Mouse (Mus musculus): ENCODE results near the gene Elp5. TPM values are rescaled to one million over a fixed set of nuclear protein-coding genes. Genes with fewer than 3 reads are reported as not detected.

The Elp5 gene
- polyA plus RNA-seq, 1 experiment = 50.6 TPM

DNA sequence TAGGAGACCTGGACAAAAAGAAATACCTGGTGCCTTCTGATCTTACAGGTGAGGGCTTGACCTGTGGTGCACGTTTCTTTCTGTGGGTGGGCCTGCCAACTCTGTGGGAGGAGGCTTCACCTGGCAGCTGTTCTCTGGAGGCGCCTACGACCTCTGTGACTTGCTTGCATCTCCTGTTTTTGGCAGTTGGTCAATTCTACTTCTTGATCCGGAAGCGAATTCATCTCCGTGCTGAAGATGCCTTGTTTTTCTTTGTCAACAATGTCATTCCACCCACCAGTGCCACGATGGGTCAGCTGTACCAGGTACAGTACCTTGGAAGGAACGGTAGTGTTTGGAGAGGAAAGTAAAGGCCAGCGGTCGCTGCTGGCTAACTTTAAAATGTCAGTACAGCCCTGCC is 10.1 kb upstream of the Elp5 start:
- 74% methylated on average over 10 of the region's 10 CpGs for WGBS
- Histone ChIP-seq H3K27ac (ENCODE audit: control insufficient read depth, insufficient read depth, low read depth, low read length, poor library complexity) (no peak overlapping the region), H3K4me3 (replicated peaks; ENCODE audit: control insufficient read depth, low read depth, low read length) (peak overlapping the region; percentile 53), H3K4me1 (ENCODE audit: control insufficient read depth, insufficient read depth, low read length) (peaks cover 2% of the 10 kb centered on the region; the same call in 1 of the 2 replicates)
- TF ChIP-seq POLR2A (IDR thresholded peaks at IDR 0.05; ENCODE audit: borderline replicate concordance, control insufficient read depth, low read depth, low read length) (no peak), CTCF (IDR thresholded peaks at IDR 0.05; ENCODE audit: control insufficient read depth, insufficient read depth, low read length) (no peak)

DNA sequence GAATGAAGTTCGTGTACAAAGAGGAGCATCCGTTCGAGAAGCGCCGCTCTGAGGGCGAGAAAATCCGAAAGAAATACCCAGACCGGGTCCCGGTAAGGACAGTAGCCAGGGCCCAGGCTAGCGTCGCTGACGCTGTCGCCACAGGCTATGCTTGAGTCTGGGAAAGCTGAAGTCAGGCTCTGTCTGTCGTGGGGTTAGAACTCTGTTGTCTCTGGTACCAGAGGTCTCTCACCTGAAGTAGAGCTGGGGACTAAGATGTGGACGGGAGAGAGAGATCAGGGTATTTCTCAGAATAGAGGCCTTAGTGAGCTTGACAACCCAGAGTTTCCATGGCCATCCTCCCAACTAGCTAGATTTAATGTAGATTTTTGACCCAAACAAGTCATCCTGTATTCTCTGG is 9.4 kb upstream of the Elp5 start:
- WGBS = under 1% methylated on average over 15 of the region's 15 CpGs
- Histone ChIP-seq H3K4me1 (ENCODE audit: control insufficient read depth, insufficient read depth, low read length) (peaks cover 2% of the 10 kb centered on the region; the same call in 1 of the 2 replicates), H3K27ac (ENCODE audit: control insufficient read depth, insufficient read depth, low read depth, low read length, poor library complexity) (peak overlapping the region; percentile 88), H3K4me3 (replicated peaks; ENCODE audit: control insufficient read depth, low read depth, low read length) (peak overlapping the region; percentile 99)
- TF ChIP-seq POLR2A (IDR thresholded peaks at IDR 0.05; ENCODE audit: borderline replicate concordance, control insufficient read depth, low read depth, low read length) (peak; percentile 5; the same call in 1 of the 2 replicates), CTCF (IDR thresholded peaks at IDR 0.05; ENCODE audit: control insufficient read depth, insufficient read depth, low read length) (no peak)

GRCm38 (mm10) chr11:69990850-69991691 is 8.8 kb upstream of the Elp5 start, which contains the start of gene Gabarap:
TSS of gene Gabarap (plus strand) at chr11:69991143.
- peak within 1 kb of the TSS; percentile 99 for H3K4me3 ChIP-seq (replicated peaks; ENCODE audit: control insufficient read depth, low read depth, low read length)
- WGBS = under 1% methylated on average over 40 of the region's 40 CpGs
- peaks cover 2% of the 10 kb centered on the region; the same call in 1 of the 2 replicates for H3K4me1 ChIP-seq (ENCODE audit: control insufficient read depth, insufficient read depth, low read length)
- TF ChIP-seq CTCF (IDR thresholded peaks at IDR 0.05; ENCODE audit: control insufficient read depth, insufficient read depth, low read length) (no peak), POLR2A (IDR thresholded peaks at IDR 0.05; ENCODE audit: borderline replicate concordance, control insufficient read depth, low read depth, low read length) (peak; percentile 73)
- H3K27ac ChIP-seq (ENCODE audit: control insufficient read depth, insufficient read depth, low read depth, low read length, poor library complexity) = peak within 1 kb of the TSS; percentile 88

GRCm38 (mm10) chr11:69989949-69990348 is 7.6 kb upstream of the Elp5 start:
- WGBS = 95% methylated on average over 8 of the region's 8 CpGs
- peaks cover 2% of the 10 kb centered on the region; the same call in 1 of the 2 replicates for H3K4me1 ChIP-seq (ENCODE audit: control insufficient read depth, insufficient read depth, low read length)
- no peak overlapping the region for H3K4me3 ChIP-seq (replicated peaks; ENCODE audit: control insufficient read depth, low read depth, low read length)
- no peak overlapping the region for H3K27ac ChIP-seq (ENCODE audit: control insufficient read depth, insufficient read depth, low read depth, low read length, poor library complexity)
- no peak for TF ChIP-seq POLR2A (IDR thresholded peaks at IDR 0.05; ENCODE audit: borderline replicate concordance, control insufficient read depth, low read depth, low read length)

DNA sequence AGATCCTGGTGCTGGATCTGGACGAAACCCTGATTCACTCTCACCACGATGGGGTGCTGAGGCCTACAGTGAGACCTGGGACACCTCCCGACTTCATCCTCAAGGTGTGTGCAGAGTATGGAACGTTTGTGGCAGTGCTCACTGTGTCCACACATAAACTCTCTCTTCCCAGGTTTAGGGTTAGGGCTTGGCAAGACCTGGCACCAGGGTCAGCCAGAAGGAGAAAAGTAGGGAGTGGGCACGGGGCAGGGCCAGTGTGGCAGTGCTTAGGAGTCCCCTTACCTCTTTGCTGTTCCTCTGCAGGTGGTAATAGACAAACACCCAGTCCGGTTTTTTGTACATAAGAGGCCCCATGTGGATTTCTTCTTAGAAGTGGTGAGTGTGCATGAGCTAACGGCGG is 2.1 kb upstream of the Elp5 start:
- no peak overlapping the region for H3K4me3 ChIP-seq (replicated peaks; ENCODE audit: control insufficient read depth, low read depth, low read length)
- no peaks in the 10 kb centered on the region; the same call in 1 of the 2 replicates for H3K4me1 ChIP-seq (ENCODE audit: control insufficient read depth, insufficient read depth, low read length)
- WGBS = 92% methylated on average over 8 of the region's 8 CpGs
- H3K27ac ChIP-seq (ENCODE audit: control insufficient read depth, insufficient read depth, low read depth, low read length, poor library complexity) = no peak overlapping the region
- no peak for TF ChIP-seq POLR2A (IDR thresholded peaks at IDR 0.05; ENCODE audit: borderline replicate concordance, control insufficient read depth, low read depth, low read length)
- no peak for TF ChIP-seq CTCF (IDR thresholded peaks at IDR 0.05; ENCODE audit: control insufficient read depth, insufficient read depth, low read length)

DNA sequence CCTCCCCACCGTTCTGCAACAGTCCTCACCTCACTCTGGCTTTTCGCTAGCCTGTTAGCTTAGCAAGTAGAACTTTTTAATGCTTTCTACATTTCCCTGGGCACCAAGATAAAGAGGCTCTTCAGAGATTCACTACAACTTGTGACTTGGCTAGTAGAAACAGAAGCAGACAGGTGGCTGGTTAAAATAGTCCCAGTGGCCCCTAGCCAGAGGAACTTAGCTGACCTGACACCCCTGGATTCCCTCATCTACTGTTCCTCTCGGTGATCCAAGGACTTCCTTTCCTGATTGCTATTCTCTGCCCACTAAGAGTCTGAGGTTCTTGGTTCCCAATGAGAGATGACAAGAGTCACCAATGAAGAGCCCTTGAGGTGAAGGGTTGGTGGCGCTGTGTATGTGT is 1.1 kb upstream of the Elp5 start:
- Histone ChIP-seq H3K4me3 (replicated peaks; ENCODE audit: control insufficient read depth, low read depth, low read length) (no peak overlapping the region), H3K27ac (ENCODE audit: control insufficient read depth, insufficient read depth, low read depth, low read length, poor library complexity) (no peak overlapping the region), H3K4me1 (ENCODE audit: control insufficient read depth, insufficient read depth, low read length) (no peaks in the 10 kb centered on the region; the same call in 1 of the 2 replicates)
- 81% methylated on average over 4 of the region's 4 CpGs for WGBS
- TF ChIP-seq POLR2A (IDR thresholded peaks at IDR 0.05; ENCODE audit: borderline replicate concordance, control insufficient read depth, low read depth, low read length) (no peak), CTCF (IDR thresholded peaks at IDR 0.05; ENCODE audit: control insufficient read depth, insufficient read depth, low read length) (no peak)

GRCm38 (mm10) chr11:69982877-69983276 is 560 bp upstream of the Elp5 start:
- WGBS = 52% methylated on average over 5 of the region's 5 CpGs
- no peak overlapping the region for H3K27ac ChIP-seq (ENCODE audit: control insufficient read depth, insufficient read depth, low read depth, low read length, poor library complexity)
- TF ChIP-seq CTCF (IDR thresholded peaks at IDR 0.05; ENCODE audit: control insufficient read depth, insufficient read depth, low read length) (no peak), POLR2A (IDR thresholded peaks at IDR 0.05; ENCODE audit: borderline replicate concordance, control insufficient read depth, low read depth, low read length) (no peak)
- H3K4me1 ChIP-seq (ENCODE audit: control insufficient read depth, insufficient read depth, low read length) = no peaks in the 10 kb centered on the region; the same call in 1 of the 2 replicates
- H3K4me3 ChIP-seq (replicated peaks; ENCODE audit: control insufficient read depth, low read depth, low read length) = no peak overlapping the region

- TF ChIP-seq POLR2A (IDR thresholded peaks at IDR 0.05; ENCODE audit: borderline replicate concordance, control insufficient read depth, low read depth, low read length) (no peak), CTCF (IDR thresholded peaks at IDR 0.05; ENCODE audit: control insufficient read depth, insufficient read depth, low read length) (no peak)
- Histone ChIP-seq H3K4me3 (replicated peaks; ENCODE audit: control insufficient read depth, low read depth, low read length) (peak within 1 kb of the TSS; percentile 72), H3K27ac (ENCODE audit: control insufficient read depth, insufficient read depth, low read depth, low read length, poor library complexity) (peak within 1 kb of the TSS; percentile 93), H3K4me1 (ENCODE audit: control insufficient read depth, insufficient read depth, low read length) (no peaks in the 10 kb centered on the region; the same call in 1 of the 2 replicates)
- WGBS = under 1% methylated on average over 43 of the region's 43 CpGs
These were observed 1.1 kb downstream of the Elp5 start, which contains the start of gene Ctdnep1 for GRCm38 (mm10) chr11:69981141-69981762. TSS of gene Ctdnep1 (plus strand) at chr11:69981156.
